29 mouse cellular contexts compared by ENCODE assay signal in genomic region chr3:121678935-121679334, GRCm38 (mm10). TPM values are rescaled to one million over a fixed set of nuclear protein-coding genes. Genes with fewer than 3 reads are reported as not detected.
A peak's percentile ranks its signal among the peaks of the same experiment; 100 is the strongest.
DNase-seq lines count a peak whose midpoint lies in the region; ATAC-seq and TF ChIP-seq lines count a peak whose summit lies in the region.
"Had no signal": no experiment of that assay in that cellular context is flagged by ENCODE, and none has a peak within 500 bp of the region (broad histone marks: within the 10 kb centered on the region; RNA-seq: fewer than 3 reads in every experiment).

No protein-coding gene starts in this region.

- no peak overlapping the region for H3K9ac ChIP-seq in forebrain, embryonic 11.5 days (ENCODE audit: low read length)
- H3K9ac ChIP-seq in lung, embryonic 15.5 days: no peak overlapping the region
- H3K9ac ChIP-seq in embryonic facial prominence, embryonic 12.5 days: no peak overlapping the region
- H3K9ac ChIP-seq: heart, embryonic 13.5 days; hindbrain, embryonic 12.5 days; kidney, embryonic 15.5 days; stomach, embryonic 15.5 days had no signal

- H3K4me1 ChIP-seq in forebrain, embryonic 10.5 days: peaks cover 23% of the 10 kb centered on the region
- no peaks in the 10 kb centered on the region for H3K4me1 ChIP-seq in forebrain, embryonic 11.5 days (replicated peaks; ENCODE audit: control insufficient read depth, insufficient read depth, low read length)
- H3K4me1 ChIP-seq in lung, embryonic 15.5 days: peaks cover 8% of the 10 kb centered on the region; the same call in 1 of the 2 replicates
- no peaks in the 10 kb centered on the region; the same call in 1 of the 2 replicates for H3K4me1 ChIP-seq in lung, adult 2 months (ENCODE audit: control insufficient read depth, insufficient read depth, low read length)
- H3K4me1 ChIP-seq in embryonic facial prominence, embryonic 12.5 days: peaks cover 4% of the 10 kb centered on the region; the same call in 1 of the 2 replicates
- H3K4me1 ChIP-seq: hindbrain, embryonic 12.5 days; kidney, embryonic 15.5 days; stomach, embryonic 15.5 days had no signal

- 43% methylated on average over 4 of the region's 4 CpGs for WGBS in forebrain, embryonic 10.5 days
- WGBS in forebrain, embryonic 11.5 days: 38% methylated on average over 4 of the region's 4 CpGs
- 16% methylated on average over 4 of the region's 4 CpGs for whole genome bisulfite sequencing in lung, embryonic 15.5 days
- 52% methylated on average over 4 of the region's 4 CpGs for WGBS in lung, adult 2 months
- 31% methylated on average over 4 of the region's 4 CpGs for WGBS in embryonic facial prominence, embryonic 12.5 days

- H3K27ac ChIP-seq in forebrain, embryonic 10.5 days: peak overlapping the region; percentile 26; the same call in 1 of the 2 replicates
- no peak overlapping the region for H3K27ac ChIP-seq in forebrain, embryonic 11.5 days (ENCODE audit: low read depth, low read length)
- H3K27ac ChIP-seq in lung, embryonic 15.5 days: peak overlapping the region; percentile 74; the same call in 1 of the 2 replicates
- H3K27ac ChIP-seq in embryonic facial prominence, embryonic 12.5 days: no peak overlapping the region
- H3K27ac ChIP-seq: heart, embryonic 13.5 days; hindbrain, embryonic 12.5 days; kidney, embryonic 15.5 days; left cerebral cortex, adult 2 months; stomach, embryonic 15.5 days had no signal

- no peaks in the 10 kb centered on the region for H3K36me3 ChIP-seq in forebrain, embryonic 10.5 days (replicated peaks)
- no peaks in the 10 kb centered on the region for H3K36me3 ChIP-seq in forebrain, embryonic 11.5 days (ENCODE audit: control insufficient read depth, insufficient read depth, low read length)
- H3K36me3 ChIP-seq in lung, embryonic 15.5 days: no peaks in the 10 kb centered on the region
- H3K36me3 ChIP-seq in embryonic facial prominence, embryonic 12.5 days: no peaks in the 10 kb centered on the region
- H3K36me3 ChIP-seq: heart, embryonic 13.5 days; hindbrain, embryonic 12.5 days; kidney, embryonic 15.5 days; stomach, embryonic 15.5 days had no signal

- H3K4me2 ChIP-seq in forebrain, embryonic 11.5 days (ENCODE audit: low read depth, low read length, severe bottlenecking): no peak overlapping the region
- H3K4me2 ChIP-seq in lung, embryonic 15.5 days: no peak overlapping the region
- no peak overlapping the region for H3K4me2 ChIP-seq in embryonic facial prominence, embryonic 12.5 days (replicated peaks)
- H3K4me2 ChIP-seq: heart, embryonic 13.5 days; hindbrain, embryonic 12.5 days; kidney, embryonic 15.5 days; stomach, embryonic 15.5 days had no signal

- no peak for DNase-seq in forebrain, embryonic 10.5 days (ENCODE audit: extremely low spot score, low spot score)
- DNase-seq in forebrain, embryonic 11.5 days (ENCODE audit: low spot score): no peak
- no peak for DNase-seq in lung, adult 2 months
- DNase-seq in embryo, embryonic 10 days (ENCODE audit: low spot score): peak; percentile 33
- DNase-seq in testis, postnatal 14 days (ENCODE audit: low spot score): no peak
- DNase-seq: adrenal gland, adult 8-10 months; cerebellum, adult 11-12 months; cerebellum, postnatal 10 days; gastrocnemius, postnatal 10 days; kidney, adult 11 months; kidney, postnatal 4 days; left cerebral cortex, postnatal 4 days; thymus, adult 18-20 months; thymus, postnatal 36 days had no signal

- no peak for TF ChIP-seq CTCF in lung, adult 2 months (IDR thresholded peaks at IDR 0.05; ENCODE audit: insufficient read depth, low read length)

- ATAC-seq in forebrain, embryonic 11.5 days (replicated peaks; ENCODE audit: low FRiP score): no peak; the same call in 1 of the 2 replicates
- peak; percentile 66 for ATAC-seq in lung, embryonic 15.5 days (ENCODE audit: borderline replicate concordance, extremely low read depth, low FRiP score, low TSS enrichment)
- ATAC-seq in embryonic facial prominence, embryonic 12.5 days (ENCODE audit: insufficient number of reproducible peaks, insufficient read depth, low FRiP score, low TSS enrichment): peak; percentile 75; the same call in 1 of the 2 replicates
- ATAC-seq: activated CD4-positive, CD25-positive, alpha-beta regulatory T cell, adult 4 months; forebrain, embryonic 16.5 days had no signal

- H3K27me3 ChIP-seq in forebrain, embryonic 10.5 days (ENCODE audit: poor library complexity, severe bottlenecking): no peaks in the 10 kb centered on the region
- no peaks in the 10 kb centered on the region for H3K27me3 ChIP-seq in forebrain, embryonic 11.5 days (ENCODE audit: control insufficient read depth, insufficient read depth, low read length)
- no peaks in the 10 kb centered on the region for H3K27me3 ChIP-seq in lung, embryonic 15.5 days
- no peaks in the 10 kb centered on the region for H3K27me3 ChIP-seq in embryonic facial prominence, embryonic 12.5 days
- H3K27me3 ChIP-seq: heart, embryonic 13.5 days; hindbrain, embryonic 12.5 days; kidney, embryonic 15.5 days; stomach, embryonic 15.5 days had no signal

- H3K9me3 ChIP-seq in forebrain, embryonic 10.5 days: no peaks in the 10 kb centered on the region
- no peaks in the 10 kb centered on the region for H3K9me3 ChIP-seq in forebrain, embryonic 11.5 days (ENCODE audit: control insufficient read depth, low read length)
- H3K9me3 ChIP-seq in lung, embryonic 15.5 days: no peaks in the 10 kb centered on the region
- H3K9me3 ChIP-seq in embryonic facial prominence, embryonic 12.5 days: no peaks in the 10 kb centered on the region
- H3K9me3 ChIP-seq: heart, embryonic 13.5 days; hindbrain, embryonic 12.5 days; kidney, embryonic 15.5 days; stomach, embryonic 15.5 days had no signal

- TF ChIP-seq POLR2A in lung, adult 2 months (IDR thresholded peaks at IDR 0.05; ENCODE audit: borderline replicate concordance, extremely low read depth, low read depth, low read length): no peak

- H3K4me3 ChIP-seq in forebrain, embryonic 10.5 days: no peak overlapping the region
- no peak overlapping the region for H3K4me3 ChIP-seq in forebrain, embryonic 11.5 days (ENCODE audit: low read depth, low read length)
- no peak overlapping the region for H3K4me3 ChIP-seq in lung, embryonic 15.5 days
- no peak overlapping the region for H3K4me3 ChIP-seq in lung, adult 2 months (replicated peaks; ENCODE audit: extremely low read depth, low read depth, low read length)
- H3K4me3 ChIP-seq in embryonic facial prominence, embryonic 12.5 days: no peak overlapping the region
- H3K4me3 ChIP-seq: erythroblast, embryonic 14.5 days; heart, embryonic 13.5 days; hindbrain, embryonic 12.5 days; kidney, embryonic 15.5 days; left cerebral cortex, adult 2 months; stomach, embryonic 15.5 days had no signal

RNA-seq across cellular contexts. Expression of gene 4930432M17Rik, which starts 8.4 kb away (rescaled TPM):
- not detected in 2 replicates for polyA plus RNA-seq in forebrain, embryonic 10.5 days (2016; fragmentation: Nextera tagmentation; extraction: Ambion mirVana)
- not detected in 2 replicates for polyA plus RNA-seq in forebrain, embryonic 11.5 days (2014; fragmentation: Nextera tagmentation; extraction: Ambion mirVana)
- polyA plus RNA-seq in lung, embryonic 15.5 days (2015; fragmentation: Nextera tagmentation; extraction: Ambion mirVana): not detected in 2 replicates
- polyA plus RNA-seq in lung, adult 2 months (2012; rRNA removed): not detected in 2 replicates
- not detected in 2 replicates for polyA plus RNA-seq in embryonic facial prominence, embryonic 12.5 days (2016; fragmentation: Nextera tagmentation; extraction: Ambion mirVana)
- polyA plus RNA-seq: activated CD4-positive, CD25-positive, alpha-beta regulatory T cell, adult 4 months; cortical plate, adult 2 months; erythroblast, embryonic 14.5 days; forebrain, embryonic 16.5 days; heart, embryonic 13.5 days; hindbrain, embryonic 12.5 days; kidney, embryonic 15.5 days; liver, adult 2 months; liver, embryonic 16.5 days; midbrain, postnatal 0 days; neural tube, embryonic 14.5 days; stomach, embryonic 15.5 days had no signal

RNA-seq across cellular contexts. Expression of gene F3, which starts 44.4 kb away (rescaled TPM):
- 8.2 and 9.8 TPM in 2 replicates for polyA plus RNA-seq in forebrain, embryonic 10.5 days (2016; fragmentation: Nextera tagmentation; extraction: Ambion mirVana)
- polyA plus RNA-seq in forebrain, embryonic 11.5 days (2014; fragmentation: Nextera tagmentation; extraction: Ambion mirVana): 8.0 and 9.2 TPM in 2 replicates
- 21.7 and 26.4 TPM in 2 replicates for polyA plus RNA-seq in lung, embryonic 15.5 days (2015; fragmentation: Nextera tagmentation; extraction: Ambion mirVana)
- 35.4 and 42.7 TPM in 2 replicates for polyA plus RNA-seq in lung, adult 2 months (2012; rRNA removed)
- 15.2 and 15.3 TPM in 2 replicates for polyA plus RNA-seq in embryonic facial prominence, embryonic 12.5 days (2016; fragmentation: Nextera tagmentation; extraction: Ambion mirVana)
- polyA plus RNA-seq: activated CD4-positive, CD25-positive, alpha-beta regulatory T cell, adult 4 months; erythroblast, embryonic 14.5 days had no signal

Comparison
In these comparisons a context has a peak if more than half of its experiments do, and no peak if none do; other contexts are left out.
1. H3K27ac ChIP-seq: peak in forebrain, embryonic 10.5 days (single experiment) and lung, embryonic 15.5 days (single experiment); none in forebrain, embryonic 11.5 days (single experiment) and embryonic facial prominence, embryonic 12.5 days (single experiment).